Mouse (Mus musculus) kidney, postnatal 36 days (tissue): ENCODE results near the gene Rasgef1c.

Source experiments
- DNase-seq, 2 experiments: peaks; one replicate each; pipeline ENCODE4 v3.0.0; 2021 to 2022; ENCODE audit warnings: mixed read lengths in 2 of 2

Rasgef1c gene

GRCm38 (mm10) chr11:49901659-49902458 lies at the start of gene Rasgef1c:
Gene Rasgef1c, plus strand, starts transcription at chr11:49901835.
- DNase-seq, result peak; percentile 45 to 86

GRCm38 (mm10) chr11:49855144-49855543 lies 46.5 kb upstream of the Rasgef1c start:
- no peak for DNase-seq

DNA sequence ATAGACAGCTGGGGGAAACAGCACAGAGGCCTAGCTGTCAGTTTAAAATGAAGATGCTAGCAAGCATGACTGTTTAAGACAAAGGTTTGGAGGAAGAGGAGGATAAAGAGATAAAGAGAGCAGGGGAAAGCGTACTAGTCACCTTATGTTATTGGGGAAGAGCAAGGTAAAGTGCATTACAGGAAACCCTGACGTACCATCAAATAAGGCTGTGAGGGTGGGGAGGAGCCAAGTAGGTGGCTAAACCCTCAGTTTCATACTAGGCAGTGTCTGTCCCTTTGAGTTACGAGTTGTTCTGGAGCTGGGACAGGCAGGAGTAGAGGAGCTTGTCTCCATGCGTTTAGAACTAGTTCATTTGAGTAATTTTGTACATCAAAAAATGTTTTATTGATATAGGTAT lies 40.5 kb upstream of the Rasgef1c start:
- DNase-seq, result no peak

DNA sequence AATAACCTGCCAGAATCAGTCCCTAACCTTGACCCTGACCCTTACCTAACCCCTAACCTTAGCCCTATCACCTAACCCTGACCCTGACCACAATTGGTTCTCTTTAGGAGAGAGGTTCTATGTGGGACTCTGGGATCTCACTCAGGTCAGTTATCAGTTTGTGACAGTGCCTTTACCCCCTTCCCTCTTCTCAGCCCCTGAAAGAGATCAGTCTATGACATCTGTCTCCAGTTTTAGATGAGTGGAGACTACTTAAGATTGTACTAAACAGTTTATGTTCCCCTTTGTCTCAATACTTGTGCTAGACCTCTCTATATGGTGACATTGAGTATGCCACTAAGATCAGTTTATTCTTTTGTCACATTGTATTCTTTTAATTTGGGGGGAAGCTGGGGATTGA lies 37.7 kb upstream of the Rasgef1c start:
- no peak for DNase-seq

DNA sequence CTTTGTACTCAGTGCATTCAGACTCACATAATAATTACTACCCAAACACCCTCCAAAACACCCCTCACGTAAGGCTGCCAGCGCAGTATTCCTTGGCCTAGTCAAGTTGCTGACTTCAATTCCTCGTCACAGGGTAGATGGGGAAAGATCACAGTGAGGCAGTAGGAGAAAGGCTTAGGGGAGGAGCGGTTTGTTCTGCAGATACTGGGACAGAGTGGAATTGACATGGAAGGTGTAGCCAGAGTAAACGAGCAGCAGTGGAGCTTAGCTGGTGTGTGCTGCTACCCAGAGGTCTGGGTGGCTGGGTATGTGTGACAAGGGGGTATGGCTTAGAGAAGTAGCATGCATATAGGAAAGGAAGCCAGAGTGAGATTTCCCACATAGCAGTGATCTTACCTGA lies 34.3 kb upstream of the Rasgef1c start:
- DNase-seq, result no peak

DNA sequence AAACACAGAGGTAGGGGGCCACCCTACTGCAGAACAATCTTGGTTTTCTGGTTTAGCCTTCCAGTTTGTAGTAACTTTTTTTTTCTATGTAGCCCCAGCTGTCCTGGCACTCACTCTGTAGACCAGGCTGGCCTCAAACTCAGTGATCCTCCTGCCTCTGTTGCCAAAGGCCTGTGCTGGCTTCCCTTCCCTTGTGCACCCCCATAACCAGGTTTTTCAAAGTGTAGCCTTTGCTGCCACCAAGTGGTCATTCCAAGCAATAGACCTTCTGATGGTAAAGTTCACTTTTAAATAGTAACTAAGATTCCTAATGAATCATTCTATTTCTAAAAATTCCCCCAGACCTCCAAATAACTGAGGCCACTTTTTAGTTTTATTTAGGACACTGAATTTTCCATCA lies 31.9 kb upstream of the Rasgef1c start:
- peak; percentile 39 to 67 for DNase-seq

DNA sequence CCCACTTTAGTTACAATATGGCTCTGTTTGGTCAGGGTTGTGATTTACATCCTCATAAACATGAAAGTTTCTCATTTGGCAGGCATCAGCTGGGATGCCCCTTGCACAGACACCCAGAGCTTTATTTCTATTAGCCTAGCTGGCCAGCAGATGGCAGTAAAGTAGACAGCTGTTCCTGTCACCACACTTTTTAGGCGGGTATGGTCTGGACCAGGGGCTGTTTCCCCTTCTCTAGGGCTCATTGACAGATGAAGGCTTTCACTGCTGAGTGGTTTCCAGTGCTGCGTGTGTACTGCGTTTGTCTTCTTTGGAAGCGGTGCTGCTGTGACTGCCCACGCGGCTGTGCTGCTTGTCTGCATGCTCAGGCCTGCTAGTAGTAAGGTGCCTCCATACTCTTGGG lies 29.7 kb upstream of the Rasgef1c start:
- peak; percentile 44 to 67 for DNase-seq

GRCm38 (mm10) chr11:49872779-49873178 lies 28.9 kb upstream of the Rasgef1c start:
- no peak for DNase-seq

DNA sequence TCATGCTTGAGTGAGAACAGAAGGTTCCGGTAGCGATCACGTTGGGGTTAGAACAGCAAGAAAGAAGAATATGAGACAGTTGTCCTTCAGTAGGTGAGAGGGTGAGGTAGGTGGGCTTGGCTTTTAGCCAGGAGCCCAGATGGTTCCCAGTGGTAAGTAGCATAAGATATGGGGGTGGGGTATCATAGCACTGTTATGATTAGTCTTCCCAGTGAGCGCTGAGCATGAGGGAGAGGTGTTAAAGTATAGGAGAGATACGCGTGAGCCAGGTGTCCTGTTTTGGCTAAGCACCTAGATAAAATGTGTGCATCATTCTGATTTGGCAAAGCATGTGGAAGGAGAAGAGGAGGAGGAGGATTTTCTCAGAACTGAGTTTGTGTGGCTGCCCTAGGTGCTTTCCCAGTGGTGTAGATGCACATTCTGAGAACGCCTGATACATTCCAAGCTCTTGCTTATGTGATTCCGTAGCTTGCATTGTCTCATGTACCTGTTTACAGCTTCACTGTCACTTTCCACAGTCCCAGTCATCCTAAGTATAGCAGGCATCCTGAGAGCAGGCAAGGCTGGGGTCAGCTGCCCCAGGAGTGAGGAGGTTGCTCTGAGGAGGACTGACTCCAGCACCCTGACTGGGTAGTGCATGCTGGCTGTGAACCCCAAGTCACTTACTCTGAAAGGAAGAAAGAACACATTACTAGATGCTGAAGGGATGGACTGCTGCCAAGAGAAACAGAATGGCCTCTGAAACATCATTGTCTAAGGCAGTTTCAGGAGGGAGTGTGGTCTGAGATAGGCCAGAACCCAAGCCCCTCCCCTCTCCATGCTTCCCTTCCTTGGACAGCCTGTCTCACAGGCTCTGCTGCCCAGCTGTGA lies 24.5 kb upstream of the Rasgef1c start:
- no peak for DNase-seq

GRCm38 (mm10) chr11:49879950-49880642 lies 21.5 kb upstream of the Rasgef1c start:
- no peak for DNase-seq

- no peak for DNase-seq
These were observed 18.2 kb upstream of the Rasgef1c start for GRCm38 (mm10) chr11:49883394-49883793.

GRCm38 (mm10) chr11:49888469-49888868 lies 13.2 kb upstream of the Rasgef1c start:
- no peak for DNase-seq

DNA sequence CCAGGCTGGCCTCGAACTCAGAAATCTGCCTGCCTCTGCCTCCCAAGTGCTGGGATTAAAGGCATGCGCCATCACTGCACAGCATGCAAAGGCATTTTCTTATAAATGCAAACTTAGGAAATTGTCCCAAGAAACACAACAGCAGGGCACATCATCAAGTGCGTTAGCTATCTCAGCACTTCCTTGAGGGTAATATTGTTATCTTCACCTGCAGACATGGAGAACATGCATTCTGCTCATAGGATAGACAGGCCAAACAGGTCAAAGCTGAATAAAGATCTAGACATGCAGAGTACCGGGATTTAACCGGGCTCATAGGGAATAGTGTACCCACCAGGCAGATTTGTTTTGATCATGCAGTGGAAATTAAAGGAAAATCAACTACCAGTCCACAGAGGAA lies 9.6 kb upstream of the Rasgef1c start:
- no peak for DNase-seq

GRCm38 (mm10) chr11:49893806-49894205 lies 7.8 kb upstream of the Rasgef1c start:
- DNase-seq, result no peak

DNA sequence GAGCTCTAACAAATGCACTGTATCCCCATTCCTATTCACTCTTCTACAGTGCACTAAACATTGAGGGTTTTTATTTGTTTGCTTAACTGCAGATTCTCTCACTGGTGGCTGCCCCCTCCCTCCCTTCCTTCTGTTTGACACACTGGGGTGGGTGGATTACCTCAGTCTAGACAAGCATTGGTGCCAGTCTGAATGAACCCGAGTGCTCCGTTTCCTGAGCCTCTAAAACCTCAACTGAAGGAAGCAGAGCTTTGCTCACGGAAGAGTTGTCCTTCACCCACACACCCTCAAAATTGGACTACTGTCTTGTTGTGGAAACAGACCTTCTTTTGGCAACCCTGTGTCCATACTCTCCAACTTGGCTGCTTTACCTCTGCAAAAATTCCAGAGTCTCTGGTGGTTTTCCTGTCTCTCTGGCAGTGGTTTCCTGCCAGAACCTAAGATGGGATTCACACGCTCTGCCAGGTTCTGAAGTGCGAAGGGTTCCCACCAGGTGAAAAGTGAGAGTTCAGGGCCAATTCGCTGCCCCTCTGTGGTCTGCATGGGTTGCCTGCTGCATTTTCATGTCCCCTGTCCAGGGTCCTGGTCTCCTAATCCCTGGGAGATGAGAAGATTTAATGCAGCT lies 5.6 kb upstream of the Rasgef1c start:
- DNase-seq, result no peak

- DNase-seq, result no peak
These were observed 1.6 kb upstream of the Rasgef1c start for GRCm38 (mm10) chr11:49900043-49900442.

DNA sequence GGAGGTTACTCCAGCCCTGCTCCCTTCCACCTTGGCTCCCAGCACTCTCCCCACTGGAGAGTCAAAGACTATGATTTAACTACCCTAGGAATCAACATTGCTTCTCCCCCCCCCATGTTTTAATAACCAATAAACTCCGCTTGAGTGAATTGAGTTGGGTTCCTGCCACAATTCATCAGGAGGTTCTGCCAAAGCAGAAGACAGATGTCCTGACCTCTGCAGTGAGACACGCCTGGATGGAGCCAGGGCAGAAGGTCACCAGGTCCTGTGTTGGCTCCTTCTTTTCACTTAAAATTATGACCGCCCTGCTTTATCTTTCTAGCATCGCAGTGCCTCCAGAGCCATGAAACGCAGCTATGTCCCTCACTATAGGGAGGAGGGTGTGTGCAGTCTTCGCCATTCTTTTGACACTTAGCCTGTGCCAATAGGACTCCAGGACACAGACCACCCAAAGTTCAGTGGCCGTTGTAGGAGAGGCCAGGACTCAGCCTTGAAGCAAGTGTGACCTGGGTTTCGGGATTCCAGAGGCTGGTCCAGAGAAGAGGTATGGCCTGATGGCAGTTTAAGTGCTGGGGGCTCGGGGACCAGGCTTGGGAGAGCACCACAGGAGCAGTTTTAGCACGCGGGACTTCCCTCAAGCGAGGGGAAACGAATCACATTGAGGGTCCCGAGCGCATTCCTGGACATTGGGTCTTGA lies 525 bp upstream of the Rasgef1c start:
- peak; percentile 69 to 75 for DNase-seq

DNA sequence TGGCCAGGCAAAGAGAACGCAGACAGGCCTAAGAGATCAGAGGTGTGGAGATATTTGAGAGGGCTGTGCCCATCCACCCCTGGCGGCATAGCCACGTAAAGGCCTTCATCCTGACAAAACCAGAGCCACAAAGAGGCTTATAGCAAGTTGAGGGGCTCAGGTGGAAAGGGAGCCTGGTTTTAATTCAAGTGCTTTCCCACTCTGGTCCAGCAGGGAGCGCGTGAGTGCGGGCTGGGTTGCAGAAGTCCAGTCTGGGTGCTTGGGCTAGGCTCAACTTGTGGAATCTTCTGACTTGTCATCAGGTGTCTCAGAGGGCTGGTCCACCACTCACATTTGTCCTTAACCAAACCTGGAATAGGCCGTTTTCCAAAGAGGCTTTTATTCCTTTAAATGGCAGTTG lies 1.7 kb downstream of the Rasgef1c start:
- DNase-seq, result peak; percentile 48 to 86

DNA sequence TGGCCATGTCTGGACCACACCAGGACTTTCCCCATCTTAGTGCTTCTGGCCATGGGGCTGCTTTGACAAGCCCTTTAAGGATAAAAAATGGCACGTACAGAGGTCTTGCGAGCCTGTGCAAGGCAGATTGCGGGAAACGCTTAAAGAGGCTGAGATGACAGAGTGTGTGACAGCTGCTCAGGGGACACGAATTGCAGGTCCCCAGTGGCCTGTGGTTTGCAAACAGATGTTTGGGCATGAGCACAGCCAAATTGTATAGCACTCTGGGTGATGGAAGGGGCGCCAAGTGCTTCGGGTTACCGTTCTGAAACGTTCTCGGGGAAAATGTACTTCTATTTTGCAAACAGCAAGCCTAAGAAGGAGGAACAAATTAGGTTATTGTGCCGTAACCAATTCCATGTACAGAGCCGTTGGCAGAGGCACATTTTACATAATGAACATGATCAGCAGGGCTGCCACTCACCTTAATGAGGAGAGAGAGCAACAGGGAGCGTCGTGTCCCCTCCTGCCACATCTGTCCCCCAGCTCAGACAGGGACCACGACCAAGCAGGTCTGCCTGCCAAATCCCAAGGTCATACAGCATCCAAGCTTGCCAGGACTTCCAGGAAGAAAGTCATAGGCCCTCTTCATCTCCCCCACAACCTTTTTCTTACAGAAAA lies 17.0 kb downstream of the Rasgef1c start:
- DNase-seq, result no peak

DNA sequence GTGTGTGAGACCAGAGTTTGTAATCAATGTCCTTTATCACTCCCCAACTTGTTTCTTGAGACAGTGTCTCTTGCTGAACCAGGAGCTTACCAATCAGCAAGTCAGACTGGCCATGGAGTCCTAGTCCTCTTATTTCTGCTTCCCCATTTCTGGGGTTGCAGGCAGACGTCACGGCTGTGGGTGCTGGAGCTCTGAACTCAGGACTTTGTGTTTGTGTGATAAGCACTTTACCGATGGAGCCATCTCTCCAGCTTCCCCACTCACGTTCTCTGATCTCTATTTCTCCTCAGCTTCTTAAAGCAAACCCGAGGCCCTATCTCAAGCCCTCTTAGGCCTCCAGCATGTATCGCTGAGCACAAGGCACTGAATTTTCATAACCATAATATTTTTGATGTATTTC lies 17.7 kb downstream of the Rasgef1c start:
- DNase-seq, result no peak

DNA sequence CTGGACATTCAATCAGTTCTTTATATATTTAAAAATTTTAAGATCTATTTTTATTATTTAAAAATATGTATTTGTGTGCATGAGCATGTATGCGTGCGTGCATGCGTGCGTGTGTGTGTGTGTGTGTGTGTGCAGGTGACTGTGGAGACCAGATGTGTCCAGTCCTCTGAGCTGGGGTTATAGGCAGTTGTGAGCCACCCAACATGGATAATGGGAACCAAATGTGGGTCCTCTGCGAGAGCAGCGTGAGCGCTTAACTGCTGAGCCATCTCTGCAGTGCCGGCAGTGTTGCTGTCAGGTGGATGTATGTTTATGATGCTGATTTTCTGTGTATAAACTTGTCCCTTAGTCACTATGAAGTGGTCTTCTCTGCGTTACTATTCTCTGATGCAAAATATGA lies 21.9 kb downstream of the Rasgef1c start:
- no peak for DNase-seq

DNA sequence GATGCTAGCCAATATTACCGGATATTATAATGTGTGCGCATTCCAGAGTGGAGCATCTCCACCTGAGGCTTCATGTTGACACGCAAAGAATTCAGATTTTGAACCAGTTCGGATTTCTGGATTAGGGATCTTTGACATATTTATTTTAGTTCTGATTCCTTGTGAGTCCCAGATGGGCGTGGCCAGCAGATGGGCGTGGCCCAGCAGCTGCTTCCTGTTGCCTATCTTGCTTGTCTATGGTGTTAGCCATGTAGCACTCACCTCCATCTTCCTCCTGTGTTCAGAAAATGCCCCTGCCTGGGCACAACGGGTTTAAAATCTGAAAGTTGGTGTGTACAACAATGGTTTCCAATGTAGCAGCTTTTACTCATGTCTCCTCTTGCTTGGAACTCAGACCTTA lies 24.5 kb downstream of the Rasgef1c start:
- DNase-seq, result no peak
